In genomic region chr14:76585831-76586405, GRCm38 (mm10) we compare ENCODE assay signal across 13 mouse cellular contexts. TPM values are rescaled to one million over a fixed set of nuclear protein-coding genes. Genes with fewer than 3 reads are reported as not detected.
DNase-seq lines count a peak whose midpoint lies in the region; ATAC-seq and TF ChIP-seq lines count a peak whose summit lies in the region.
"Had no signal": no experiment of that assay in that cellular context is flagged by ENCODE, and none has a peak within 500 bp of the region (broad histone marks: within the 10 kb centered on the region; RNA-seq: fewer than 3 reads in every experiment).

No protein-coding gene starts in this region.

- H3K9ac ChIP-seq in embryonic facial prominence, embryonic 14.5 days (ENCODE audit: low read depth, low read length): no peak overlapping the region

- no peak overlapping the region for H3K4me2 ChIP-seq in embryonic facial prominence, embryonic 14.5 days (ENCODE audit: low read depth, low read length)

- no peak overlapping the region for H3K27ac ChIP-seq in embryonic facial prominence, embryonic 14.5 days (replicated peaks; ENCODE audit: low read depth, low read length)
- no peak overlapping the region for H3K27ac ChIP-seq in embryonic facial prominence, embryonic 10.5 days (replicated peaks)

- DNase-seq in embryonic facial prominence, embryonic 14.5 days (ENCODE audit: low spot score): peak; percentile 59
- DNase-seq in embryonic facial prominence, embryonic 10.5 days (ENCODE audit: low spot score): no peak
- peak; percentile 73 for DNase-seq in lung, postnatal 36 days
- DNase-seq in lung, adult 2 months: no peak
- DNase-seq in kidney, postnatal 25 days: peak; percentile 40 to 69
- no peak for DNase-seq in layer of hippocampus, postnatal 10 days (ENCODE audit: low spot score in 2 of 2)
- DNase-seq in adipocyte (ENCODE audit: low spot score): no peak
- DNase-seq: gastrocnemius, postnatal 36 days; heart, postnatal 14 days; thymus, adult 2 months had no signal

- H3K9me3 ChIP-seq in embryonic facial prominence, embryonic 14.5 days (ENCODE audit: control insufficient read depth, low read length): no peaks in the 10 kb centered on the region
- no peaks in the 10 kb centered on the region for H3K9me3 ChIP-seq in embryonic facial prominence, embryonic 10.5 days

- WGBS in embryonic facial prominence, embryonic 14.5 days: 43% methylated on average over 13 of the region's 13 CpGs
- 44% methylated on average over 13 of the region's 13 CpGs for WGBS in embryonic facial prominence, embryonic 10.5 days
- 54% methylated on average over 13 of the region's 13 CpGs for WGBS in lung, adult 2 months

- H3K4me3 ChIP-seq in embryonic facial prominence, embryonic 14.5 days (ENCODE audit: low read depth, low read length): no peak overlapping the region
- H3K4me3 ChIP-seq in embryonic facial prominence, embryonic 10.5 days: no peak overlapping the region
- no peak overlapping the region for H3K4me3 ChIP-seq in lung, adult 2 months (replicated peaks; ENCODE audit: extremely low read depth, low read depth, low read length)

- no peak for TF ChIP-seq CTCF in lung, adult 2 months (IDR thresholded peaks at IDR 0.05; ENCODE audit: insufficient read depth, low read length)

- H3K36me3 ChIP-seq in embryonic facial prominence, embryonic 14.5 days (ENCODE audit: control insufficient read depth, insufficient read depth, low read length): no peaks in the 10 kb centered on the region
- no peaks in the 10 kb centered on the region for H3K36me3 ChIP-seq in embryonic facial prominence, embryonic 10.5 days (replicated peaks)

- no peaks in the 10 kb centered on the region for H3K27me3 ChIP-seq in embryonic facial prominence, embryonic 14.5 days (replicated peaks; ENCODE audit: control insufficient read depth, insufficient read depth, low read length)
- H3K27me3 ChIP-seq in embryonic facial prominence, embryonic 10.5 days (replicated peaks; ENCODE audit: low read depth, poor library complexity, severe bottlenecking): no peaks in the 10 kb centered on the region

- TF ChIP-seq POLR2A in lung, adult 2 months (IDR thresholded peaks at IDR 0.05; ENCODE audit: borderline replicate concordance, extremely low read depth, low read depth, low read length): no peak

- no peaks in the 10 kb centered on the region for H3K4me1 ChIP-seq in embryonic facial prominence, embryonic 14.5 days (ENCODE audit: control insufficient read depth, insufficient read depth, low read length)
- H3K4me1 ChIP-seq in embryonic facial prominence, embryonic 10.5 days: no peaks in the 10 kb centered on the region
- peaks cover 3% of the 10 kb centered on the region for H3K4me1 ChIP-seq in lung, adult 2 months (ENCODE audit: control insufficient read depth, insufficient read depth, low read length)

- peak; percentile 71 for ATAC-seq in embryonic facial prominence, embryonic 14.5 days (ENCODE audit: low read depth)
- no peak for ATAC-seq in erythroid progenitor cell, adult 5-6 weeks (replicated peaks; ENCODE audit: low FRiP score, poor library complexity, severe bottlenecking)

RNA-seq across cellular contexts. Expression of gene Serp2, which starts 29.2 kb away (rescaled TPM):
- 12.5 and 13.1 TPM in 2 replicates for polyA plus RNA-seq in embryonic facial prominence, embryonic 14.5 days (2014; fragmentation: Nextera tagmentation; extraction: Ambion mirVana)
- polyA plus RNA-seq in embryonic facial prominence, embryonic 10.5 days (2016; fragmentation: Nextera tagmentation; extraction: Ambion mirVana): 18.9 and 21.6 TPM in 2 replicates
- polyA plus RNA-seq in lung, adult 2 months (2012; rRNA removed): 2.9 and 3.1 TPM in 2 replicates
- not detected in 2 replicates for total RNA-seq in erythroid progenitor cell, adult 5-6 weeks (2015; ENCODE audit: low replicate concordance)
- total RNA-seq in erythroid progenitor cell, adult 5-6 weeks (2017; ENCODE audit: low replicate concordance): not detected in 2 replicates
- total RNA-seq in layer of hippocampus, postnatal 10 days (2021): 100 to 1,000 TPM; 150 to 175 TPM
- total RNA-seq: common myeloid progenitor, adult 5-6 weeks; megakaryocyte, adult 5-6 weeks had no signal

Comparison
In these comparisons a context has a peak if more than half of its experiments do, and no peak if none do; other contexts are left out.
1. DNase-seq: peak in embryonic facial prominence, embryonic 14.5 days (single experiment), lung, postnatal 36 days (single experiment) and kidney, postnatal 25 days (2 of 2); none in embryonic facial prominence, embryonic 10.5 days (single experiment), lung, adult 2 months (single experiment), layer of hippocampus, postnatal 10 days (0 of 2) and adipocyte (single experiment).